Mouse (Mus musculus) ES-Bruce4 (cell line): ENCODE data around the gene Hpn. TPM values are rescaled to one million over a fixed set of nuclear protein-coding genes. Genes with fewer than 3 reads are reported as not detected.

ENCODE experiments used
- H3K27ac ChIP-seq: 2 replicates; pipeline ENCODE4 v1.5.1; 2012; ENCODE audit warnings: low read length, inconsistent platforms; ENCODE audit not compliant: insufficient read depth
- H3K27me3 ChIP-seq: 2 replicates; pipeline ENCODE4 v1.6.1; 2012; ENCODE audit warnings: mild to moderate bottlenecking, low read length, inconsistent platforms; ENCODE audit not compliant: control insufficient read depth, poor library complexity, insufficient read depth, severe bottlenecking
- H3K36me3 ChIP-seq: 2 replicates; pipeline ENCODE4 v1.6.1; 2012; ENCODE audit warnings: inconsistent platforms, mild to moderate bottlenecking, low read length, moderate library complexity; ENCODE audit not compliant: control insufficient read depth, poor library complexity, insufficient read depth, severe bottlenecking
- H3K4me1 ChIP-seq: one replicate; pipeline ENCODE4 v1.8.1; 2011; ENCODE audit warnings: low read length; ENCODE audit not compliant: control insufficient read depth, insufficient read depth
- H3K4me3 ChIP-seq: 2 replicates; pipeline ENCODE4 v1.5.1; 2011; ENCODE audit warnings: low read depth, mild to moderate bottlenecking, low read length
- H3K9ac ChIP-seq: 2 replicates; pipeline ENCODE4 v1.6.1; 2012; ENCODE audit warnings: low read depth, mild to moderate bottlenecking, inconsistent platforms; ENCODE audit not compliant: poor library complexity, severe bottlenecking
- H3K9me3 ChIP-seq: replicated peaks from 2 replicates; pipeline ENCODE4 v1.6.1; 2012; ENCODE audit warnings: mild to moderate bottlenecking, low read length, inconsistent platforms; ENCODE audit not compliant: control insufficient read depth, poor library complexity, insufficient read depth, severe bottlenecking
- CTCF ChIP-seq: IDR thresholded peaks from one replicate; pipeline ENCODE4 v1.8.1; 2011; ENCODE audit warnings: low read depth, low read length
- EP300 ChIP-seq: IDR thresholded peaks from 2 replicates; pipeline ENCODE4 v1.6.1; 2011; ENCODE audit warnings: low read depth, low read length; ENCODE audit not compliant: insufficient read depth
- POLR2A ChIP-seq: IDR thresholded peaks from one replicate; pipeline ENCODE4 v1.8.1; 2011; ENCODE audit warnings: low read length; ENCODE audit not compliant: insufficient read depth
- polyA plus RNA-seq: library from polyadenylated mRNA; stranded (reverse); fragments of >200 nt; gene quantifications from 2 replicates; pipeline ENCODE4 v1.2.4, GENCODE M21; 2011; ENCODE audit warnings: low read depth; ENCODE audit not compliant: missing spikeins, insufficient read depth, insufficient read length

The Hpn gene
- polyA plus RNA-seq, 1 experiment, result 28.7 TPM

GRCm38 (mm10) chr7:31070324-31070723 is 44.8 kb downstream of the Hpn start:
- Histone ChIP-seq H3K4me3 (no peak overlapping the region), H3K9ac (no peak overlapping the region), H3K9me3 (no peaks in the 10 kb centered on the region), H3K36me3 (no peaks in the 10 kb centered on the region), H3K4me1 (peaks cover 3% of the 10 kb centered on the region), H3K27me3 (no peaks in the 10 kb centered on the region), H3K27ac (no peak overlapping the region)
- no peak for TF ChIP-seq CTCF
- no peak for TF ChIP-seq POLR2A
- no peak for TF ChIP-seq EP300

- TF ChIP-seq CTCF (no peak), POLR2A (no peak), EP300 (no peak)
- Histone ChIP-seq H3K27ac (no peak overlapping the region), H3K4me3 (no peak overlapping the region), H3K27me3 (no peaks in the 10 kb centered on the region), H3K4me1 (peaks cover 3% of the 10 kb centered on the region), H3K9ac (no peak overlapping the region), H3K9me3 (no peaks in the 10 kb centered on the region), H3K36me3 (no peaks in the 10 kb centered on the region)
Measured at GRCm38 (mm10) chr7:31069491-31069890, 45.6 kb downstream of the Hpn start.

GRCm38 (mm10) chr7:31067836-31068235 is 47.3 kb downstream of the Hpn start:
- no peak overlapping the region for H3K27ac ChIP-seq
- TF ChIP-seq POLR2A (no peak), EP300 (no peak), CTCF (no peak)
- H3K9ac ChIP-seq, result 0 out of 2 replicates have a peak overlapping the region, but pooled peaks have one; percentile 9

GRCm38 (mm10) chr7:31063074-31063560 is 52.0 kb downstream of the Hpn start:
- Histone ChIP-seq H3K9ac (no peak overlapping the region), H3K36me3 (no peaks in the 10 kb centered on the region), H3K4me3 (no peak overlapping the region), H3K27me3 (no peaks in the 10 kb centered on the region), H3K9me3 (no peaks in the 10 kb centered on the region), H3K4me1 (no peaks in the 10 kb centered on the region), H3K27ac (no peak overlapping the region)
- no peak for TF ChIP-seq CTCF
- TF ChIP-seq EP300, result no peak
- no peak for TF ChIP-seq POLR2A

More at GRCm38 (mm10) chr7:31067836-31068235, 47.3 kb downstream of the Hpn start:
- no peaks in the 10 kb centered on the region for H3K36me3 ChIP-seq
- H3K4me1 ChIP-seq, result peaks cover 3% of the 10 kb centered on the region
- H3K9me3 ChIP-seq, result no peaks in the 10 kb centered on the region
- peak overlapping the region; percentile 55 for H3K4me3 ChIP-seq
- H3K27me3 ChIP-seq, result no peaks in the 10 kb centered on the region

GRCm38 (mm10) chr7:31060621-31061010 is 54.5 kb downstream of the Hpn start:
- TF ChIP-seq EP300 (no peak), POLR2A (no peak), CTCF (no peak)
- Histone ChIP-seq H3K27ac (no peak overlapping the region), H3K27me3 (no peaks in the 10 kb centered on the region)

GRCm38 (mm10) chr7:31059919-31060620 is 55.0 kb downstream of the Hpn start:
- Histone ChIP-seq H3K4me1 (no peaks in the 10 kb centered on the region), H3K4me3 (no peak overlapping the region), H3K27ac (no peak overlapping the region), H3K9me3 (no peaks in the 10 kb centered on the region), H3K36me3 (no peaks in the 10 kb centered on the region), H3K9ac (no peak overlapping the region), H3K27me3 (no peaks in the 10 kb centered on the region)
- no peak for TF ChIP-seq POLR2A
- TF ChIP-seq CTCF, result no peak
- TF ChIP-seq EP300, result no peak

More at GRCm38 (mm10) chr7:31060621-31061010, 54.5 kb downstream of the Hpn start:
- H3K9ac ChIP-seq, result no peak overlapping the region
- H3K4me1 ChIP-seq, result no peaks in the 10 kb centered on the region
- H3K4me3 ChIP-seq, result no peak overlapping the region
- H3K9me3 ChIP-seq, result no peaks in the 10 kb centered on the region
- H3K36me3 ChIP-seq, result no peaks in the 10 kb centered on the region
